Mouse (Mus musculus) kidney, postnatal 0 days (tissue): ENCODE measurements at regions not wholly inside any gene's neighbourhood (a gene's known extent, or its start where the extent isn't known, plus 50 kb on each side); places are given as distances from the start of the nearest gene placed in this dataset.

Source experiments
- ATAC-seq: fragments of 200-750 bp; cut with Nextera tagmentation; replicated peaks from 2 replicates; pipeline ENCODE4 v1.8.0; 2017; ENCODE audit warnings: low read depth, moderate number of reproducible peaks, moderate TSS enrichment, moderate library complexity; ENCODE audit not compliant: low FRiP score
- DNase-seq: peaks from one replicate; pipeline ENCODE4 v3.0.0-alpha.2; 2016; ENCODE audit warnings: low spot score
- H3K27ac ChIP-seq: fragments of 300-500 bp; sonication (generic); 2 replicates; pipeline ENCODE4 v1.5.1; 2014; ENCODE audit warnings: mild to moderate bottlenecking
- H3K27me3 ChIP-seq: fragments of 300-500 bp; sonication (generic); 2 replicates; pipeline ENCODE4 v1.6.1; 2014; ENCODE audit warnings: low read length, mixed read lengths; ENCODE audit not compliant: insufficient read depth
- H3K36me3 ChIP-seq: fragments of 300-500 bp; sonication (generic); 2 replicates; pipeline ENCODE4 v1.6.1; 2014; ENCODE audit warnings: low read length, mixed read lengths; ENCODE audit not compliant: insufficient read depth
- H3K4me1 ChIP-seq: fragments of 300-500 bp; sonication (generic); replicated peaks from 2 replicates; pipeline ENCODE4 v1.6.1; 2014; ENCODE audit warnings: antibody characterized with exemption, low read length, mixed read lengths; ENCODE audit not compliant: insufficient read depth
- H3K4me2 ChIP-seq: fragments of 300-500 bp; sonication (generic); 2 replicates; pipeline ENCODE4 v1.6.1; 2014; ENCODE audit warnings: mild to moderate bottlenecking, low read length, moderate library complexity, mixed read lengths
- H3K4me3 ChIP-seq: fragments of 300-500 bp; sonication (generic); replicated peaks from 2 replicates; pipeline ENCODE4 v1.5.1; 2014; ENCODE audit warnings: low read depth, low read length
- H3K9ac ChIP-seq: fragments of 300-500 bp; sonication (generic); 2 replicates; pipeline ENCODE4 v1.6.1; 2014; ENCODE audit warnings: low read depth, low read length
- H3K9me3 ChIP-seq: fragments of 300-500 bp; sonication (generic); replicated peaks from 2 replicates; pipeline ENCODE4 v1.6.1; 2016; ENCODE audit warnings: low read length, inconsistent platforms, mixed read lengths
- CTCF ChIP-seq: IDR thresholded peaks from 2 replicates; pipeline ENCODE4 v1.5.1; 2016; ENCODE audit warnings: antibody characterized with exemption, low read depth, mild to moderate bottlenecking, moderate library complexity
- WGBS: fragments of 180-500 bp; shearing (Covaris S2); extraction: QIAGEN DNeasy Blood & Tissue Kit; methylation state at CpG from one replicate; pipeline ENCODE4 v1.1.7; 2014; 5-methylcytosine and 5-hydroxymethylcytosine counted together

DNA sequence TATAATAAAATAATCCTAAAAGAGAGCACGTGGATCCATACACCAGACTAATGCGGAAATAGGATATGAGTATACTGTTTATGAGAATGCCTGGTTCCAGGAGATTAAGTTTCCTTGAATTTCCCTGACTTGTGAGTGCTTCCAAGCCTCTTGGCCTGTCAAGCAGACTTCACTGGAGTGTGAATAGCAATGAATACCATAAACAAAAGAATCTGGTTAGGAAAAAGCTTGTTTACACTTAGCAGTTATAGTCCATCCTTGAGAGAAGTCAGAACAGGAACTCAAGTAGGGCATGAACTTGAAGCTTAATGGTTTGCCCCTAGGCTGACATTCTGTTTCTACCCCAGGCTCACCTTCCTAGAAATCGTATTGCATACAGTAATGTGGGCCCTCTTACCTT is 368.8 kb downstream of the Wdr20rt start:
- DNase-seq (no peak), ATAC-seq (no peak)
- no peak for TF ChIP-seq CTCF
- H3K4me2 ChIP-seq: no peak overlapping the region
- no peaks in the 10 kb centered on the region for H3K4me1 ChIP-seq
- no peaks in the 10 kb centered on the region for H3K36me3 ChIP-seq
- WGBS: 68% methylated on average over 3 of the region's 3 CpGs
- H3K9me3 ChIP-seq: no peaks in the 10 kb centered on the region
- no peak overlapping the region for H3K9ac ChIP-seq
- no peak overlapping the region for H3K4me3 ChIP-seq
- H3K27ac ChIP-seq: no peak overlapping the region
- no peaks in the 10 kb centered on the region for H3K27me3 ChIP-seq

DNA sequence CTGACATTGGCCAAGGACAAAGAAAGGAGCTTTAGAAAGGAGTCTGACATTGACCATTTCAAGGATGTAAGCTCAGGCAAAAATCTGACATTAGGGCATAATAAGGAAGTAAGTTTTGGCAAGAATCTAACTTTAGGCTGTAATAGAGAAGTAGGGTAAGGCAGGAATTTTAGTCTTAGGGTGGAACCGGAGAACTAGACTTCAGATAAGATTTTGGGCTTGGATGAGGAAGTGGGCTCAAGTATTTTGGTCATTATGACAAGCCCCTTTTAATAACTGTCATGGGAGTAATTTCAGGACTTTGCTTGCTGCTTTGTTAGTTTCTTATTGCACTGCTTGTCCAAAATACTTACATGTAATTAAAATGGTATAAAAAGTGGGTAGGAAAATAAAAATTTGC is 418.9 kb downstream of the Wdr20rt start:
- no peaks in the 10 kb centered on the region for H3K27me3 ChIP-seq
- TF ChIP-seq CTCF: no peak
- no peaks in the 10 kb centered on the region for H3K4me1 ChIP-seq
- H3K27ac ChIP-seq: no peak overlapping the region
- no peak overlapping the region for H3K9ac ChIP-seq
- WGBS: 78% methylated on average over 1 of the region's 1 CpGs
- DNase-seq (no peak), ATAC-seq (no peak)
- no peak overlapping the region for H3K4me3 ChIP-seq
- H3K4me2 ChIP-seq: no peak overlapping the region
- no peaks in the 10 kb centered on the region for H3K9me3 ChIP-seq
- no peaks in the 10 kb centered on the region for H3K36me3 ChIP-seq

DNA sequence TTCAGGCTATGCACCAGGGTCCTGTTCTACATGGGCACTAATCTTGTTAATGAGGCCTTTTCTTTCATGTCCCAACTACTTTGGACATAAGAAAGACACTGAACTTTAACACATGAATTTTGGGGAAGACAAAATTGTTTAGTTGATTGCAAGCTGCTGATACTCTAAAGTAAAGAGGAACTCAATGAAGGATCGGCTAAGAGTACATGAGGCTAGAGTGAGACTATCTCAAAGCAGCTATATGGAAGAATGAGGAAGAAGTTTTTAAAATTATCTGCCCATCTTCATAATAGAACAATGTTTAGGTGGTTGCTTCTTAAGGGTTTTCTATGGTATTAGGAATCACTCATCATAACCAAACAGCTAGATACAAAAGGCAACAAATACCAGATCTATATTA is 431.5 kb downstream of the Wdr20rt start:
- Histone ChIP-seq H3K4me3 (no peak overlapping the region), H3K4me2 (no peak overlapping the region), H3K9me3 (no peaks in the 10 kb centered on the region), H3K9ac (no peak overlapping the region), H3K27ac (no peak overlapping the region), H3K4me1 (no peaks in the 10 kb centered on the region), H3K36me3 (no peaks in the 10 kb centered on the region), H3K27me3 (no peaks in the 10 kb centered on the region)
- ATAC-seq: no peak
- no peak for TF ChIP-seq CTCF
- WGBS: 94% methylated on average over 1 of the region's 1 CpGs
- no peak for DNase-seq

DNA sequence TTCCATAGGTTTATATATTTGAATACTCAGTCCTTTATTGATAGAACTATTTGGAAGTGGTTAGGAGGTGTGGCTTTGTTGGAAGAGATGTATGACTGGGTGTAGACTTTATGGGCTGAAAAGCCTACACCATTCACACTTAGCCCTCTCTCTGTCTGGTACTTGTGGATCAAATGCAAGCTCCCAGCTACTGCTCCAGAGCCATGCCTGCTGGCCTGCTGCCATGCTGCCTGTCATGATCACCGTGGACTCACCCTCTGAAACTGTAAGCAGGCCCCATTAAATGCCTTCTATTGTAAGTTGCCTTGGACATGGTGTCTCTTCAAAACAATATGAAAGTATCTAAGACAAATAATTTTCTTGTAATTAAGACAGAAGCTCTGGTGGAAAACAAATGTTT is 446.4 kb downstream of the Wdr20rt start:
- Histone ChIP-seq H3K27me3 (no peaks in the 10 kb centered on the region), H3K9ac (no peak overlapping the region), H3K36me3 (no peaks in the 10 kb centered on the region), H3K4me3 (no peak overlapping the region), H3K4me2 (no peak overlapping the region), H3K27ac (no peak overlapping the region), H3K4me1 (no peaks in the 10 kb centered on the region), H3K9me3 (no peaks in the 10 kb centered on the region)
- ATAC-seq (no peak), DNase-seq (no peak)
- 55% methylated on average over 1 of the region's 1 CpGs for WGBS
- no peak for TF ChIP-seq CTCF

DNA sequence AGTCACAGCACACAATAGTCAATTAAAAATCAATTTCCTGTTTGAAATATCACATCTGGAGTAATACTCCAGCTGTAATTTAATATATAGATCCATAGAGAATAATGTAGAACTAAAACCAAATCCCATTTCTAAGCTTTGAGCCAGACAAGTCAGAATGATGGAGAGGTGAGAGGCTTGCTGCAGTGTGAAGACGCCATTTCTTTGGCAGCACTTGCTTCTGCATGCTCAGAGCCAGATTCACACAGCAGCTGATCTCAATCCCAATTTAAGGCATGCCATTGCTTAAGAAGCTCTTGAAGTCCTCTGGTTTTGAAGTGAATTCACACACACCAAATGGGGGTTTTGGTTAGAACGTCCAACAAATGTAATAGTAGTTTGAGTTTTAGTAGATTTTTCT is 447.9 kb downstream of the Wdr20rt start:
- no peaks in the 10 kb centered on the region for H3K36me3 ChIP-seq
- no peak overlapping the region for H3K4me2 ChIP-seq
- WGBS: 79% methylated on average over 2 of the region's 2 CpGs
- ATAC-seq (no peak), DNase-seq (no peak)
- no peak overlapping the region for H3K27ac ChIP-seq
- TF ChIP-seq CTCF: no peak
- no peaks in the 10 kb centered on the region for H3K9me3 ChIP-seq
- no peaks in the 10 kb centered on the region for H3K27me3 ChIP-seq
- H3K4me1 ChIP-seq: no peaks in the 10 kb centered on the region
- H3K9ac ChIP-seq: no peak overlapping the region
- H3K4me3 ChIP-seq: no peak overlapping the region

DNA sequence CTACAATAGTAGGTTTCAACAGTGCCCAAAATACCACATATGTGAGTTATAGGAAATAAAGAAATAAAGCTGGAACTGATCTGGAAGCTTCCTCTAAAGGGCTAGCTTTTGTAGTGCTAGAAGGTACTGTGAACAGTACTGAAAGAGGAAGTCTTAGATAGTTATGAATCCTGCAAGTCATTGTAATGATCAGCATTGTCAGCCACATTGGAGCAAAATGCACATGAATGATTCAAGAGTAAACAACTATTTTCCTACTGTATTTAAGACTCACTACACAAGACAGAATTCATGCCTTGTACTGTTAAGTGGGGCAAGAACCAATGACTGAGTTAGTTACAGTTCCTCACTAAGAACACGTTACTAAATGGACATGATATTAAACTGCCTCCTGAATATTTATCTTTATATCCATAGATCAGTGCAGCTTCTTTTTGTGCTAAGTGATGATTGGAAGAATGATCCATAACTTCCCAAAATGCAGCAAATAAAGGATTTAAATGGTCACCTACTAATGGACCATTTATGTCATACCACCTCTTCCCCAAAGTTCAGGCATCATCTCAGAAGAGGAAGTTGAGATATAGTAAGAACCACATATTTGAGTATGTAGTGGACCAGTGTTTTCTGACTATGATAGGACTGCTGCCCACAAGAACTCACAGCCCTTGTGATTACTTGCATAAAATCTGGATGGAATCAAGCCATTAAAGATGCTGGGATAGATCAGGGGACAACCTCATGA is 449.8 kb downstream of the Wdr20rt start:
- WGBS: 76% methylated on average over 1 of the region's 1 CpGs
- Histone ChIP-seq H3K4me1 (no peaks in the 10 kb centered on the region), H3K4me2 (no peak overlapping the region), H3K9me3 (no peaks in the 10 kb centered on the region), H3K27me3 (no peaks in the 10 kb centered on the region), H3K36me3 (no peaks in the 10 kb centered on the region), H3K4me3 (no peak overlapping the region), H3K27ac (no peak overlapping the region), H3K9ac (no peak overlapping the region)
- ATAC-seq (no peak), DNase-seq (no peak)
- TF ChIP-seq CTCF: no peak

DNA sequence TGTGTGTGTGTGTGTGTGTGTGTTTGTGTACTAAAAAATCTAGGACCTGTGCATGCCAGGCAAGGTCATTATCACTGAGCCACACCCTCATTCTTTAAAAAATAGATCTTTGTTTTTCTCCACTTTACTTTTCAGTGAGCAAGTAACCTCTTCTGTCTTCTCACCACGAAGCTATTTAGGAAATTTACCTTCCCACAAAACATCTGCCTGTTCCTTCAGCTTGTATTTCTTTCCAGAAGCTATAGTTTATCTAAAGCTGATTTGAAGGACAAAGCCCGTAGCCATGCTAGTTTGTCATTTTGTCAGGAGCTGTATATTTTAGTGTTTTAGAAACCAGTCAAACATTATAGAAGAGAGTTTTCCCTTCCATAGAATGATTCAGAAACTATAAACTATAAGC is 455.0 kb downstream of the Wdr20rt start:
- 53% methylated on average over 2 of the region's 2 CpGs for WGBS
- Histone ChIP-seq H3K27ac (no peak overlapping the region), H3K9me3 (no peaks in the 10 kb centered on the region), H3K27me3 (no peaks in the 10 kb centered on the region), H3K36me3 (no peaks in the 10 kb centered on the region), H3K9ac (no peak overlapping the region), H3K4me1 (no peaks in the 10 kb centered on the region), H3K4me3 (no peak overlapping the region), H3K4me2 (no peak overlapping the region)
- no peak for ATAC-seq
- no peak for TF ChIP-seq CTCF
- no peak for DNase-seq
